Mouse (Mus musculus): ENCODE measurements around the gene Cd70. TPM values are rescaled to one million over a fixed set of nuclear protein-coding genes. Genes with fewer than 3 reads are reported as not detected.
"Not testable (repeated sequence)": the region's sequence is repeated elsewhere in the genome, so short reads cannot be mapped to it uniquely, and the experiment has no call there.

Cd70 gene
- total RNA-seq, 2 experiments from 2014 or later, result 0.48 TPM; not detected in 1

DNA sequence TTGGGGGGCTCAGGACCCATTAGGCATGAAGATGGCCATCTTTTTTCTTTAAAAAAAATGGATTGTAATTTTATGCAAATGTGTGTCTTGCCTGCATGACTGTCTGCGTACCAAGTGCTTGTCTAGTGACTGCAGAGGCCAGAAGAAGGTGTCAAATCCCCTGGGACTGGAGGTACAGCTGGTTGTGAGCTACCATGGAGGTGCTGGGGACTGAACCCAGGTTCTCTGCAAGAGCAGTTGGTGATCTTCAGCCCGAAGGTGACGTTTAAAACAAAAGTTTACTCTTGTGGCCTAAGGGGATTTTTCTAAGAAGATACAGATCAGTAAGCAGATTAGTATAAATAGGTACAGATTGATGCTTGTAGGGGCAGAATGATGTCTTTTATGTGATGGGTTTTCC lies 13.9 kb downstream of the Cd70 start:
- no peak for DNase-seq (ENCODE audit: low spot score in 2 of 2)

GRCm38 (mm10) chr17:57134693-57135092 lies 14.9 kb downstream of the Cd70 start:
- no peak for DNase-seq (ENCODE audit: low spot score in 2 of 2)

DNA sequence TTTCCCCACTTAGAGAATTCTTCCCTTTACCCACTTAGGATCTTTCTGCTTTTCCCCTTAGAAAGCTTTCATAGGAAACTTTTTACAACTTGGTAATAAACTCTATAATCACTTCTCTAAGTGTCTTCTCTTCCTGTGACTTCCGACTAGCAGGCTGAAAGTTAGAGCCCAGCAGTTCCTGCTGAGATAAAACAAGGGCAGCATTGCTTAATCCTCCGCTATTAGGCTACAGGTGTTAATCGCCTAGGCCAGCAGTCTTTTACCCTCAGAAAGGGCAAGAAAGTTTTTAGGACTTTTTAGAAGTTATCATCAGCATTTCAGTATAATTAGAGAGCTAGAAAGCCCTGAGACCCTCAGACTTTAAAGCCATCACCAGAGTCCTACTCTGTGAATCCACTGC lies 15.6 kb downstream of the Cd70 start:
- not testable (repeated sequence) for DNase-seq (ENCODE audit: low spot score in 2 of 2)

DNA sequence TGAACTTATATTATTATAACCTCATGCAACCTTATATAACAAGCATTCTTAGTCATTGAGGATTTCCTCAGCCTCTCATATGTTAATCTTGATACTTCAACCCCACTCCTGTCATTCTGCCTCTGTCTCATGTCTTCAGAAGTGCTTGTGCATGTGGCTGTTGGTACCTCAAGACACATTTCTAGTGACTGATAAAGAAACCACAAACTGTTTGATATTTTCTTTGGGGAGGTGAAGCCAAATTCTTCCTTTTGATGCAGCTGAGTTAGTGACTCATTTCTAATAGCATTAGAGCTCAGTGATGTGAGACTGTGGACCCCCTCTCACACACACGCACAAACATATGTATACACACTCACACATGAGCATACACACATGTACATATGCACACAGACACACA lies 17.8 kb downstream of the Cd70 start:
- no peak for DNase-seq (ENCODE audit: low spot score in 2 of 2)

DNA sequence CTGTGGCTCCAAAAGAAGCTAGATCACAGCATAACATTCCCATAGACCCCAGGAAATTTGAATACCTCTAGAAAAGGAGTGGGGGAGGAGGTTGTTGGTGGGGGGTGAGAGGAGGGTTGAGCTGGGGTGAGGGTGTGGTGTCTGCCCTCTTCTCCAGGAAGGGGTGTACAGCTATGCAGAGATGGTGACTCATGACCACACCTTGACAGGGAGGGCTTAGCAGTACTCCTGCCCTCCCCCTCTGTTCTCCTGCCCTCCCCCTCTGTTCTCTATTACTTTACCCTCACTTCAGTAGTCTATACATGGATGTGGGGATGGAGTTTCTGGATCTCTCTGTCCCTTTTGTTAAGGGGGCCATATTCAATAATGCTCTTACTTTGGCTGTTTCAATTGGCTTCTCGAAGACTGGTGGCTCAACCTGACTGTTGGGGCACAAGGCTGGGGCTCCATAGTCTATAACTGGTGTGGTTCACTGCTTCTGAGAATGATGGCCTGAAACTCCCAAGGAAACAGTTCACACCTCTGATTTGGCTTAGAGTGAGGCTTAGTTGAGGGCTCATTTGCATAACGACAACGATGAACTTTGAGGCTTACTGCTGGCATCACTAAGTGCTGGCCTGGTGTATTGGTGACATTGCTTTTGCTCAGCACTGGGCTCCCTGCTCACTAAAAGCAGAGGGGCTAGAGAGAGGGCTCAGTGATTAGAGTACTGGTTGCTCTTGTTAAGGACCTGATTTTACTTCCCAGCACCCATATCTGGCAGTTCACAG lies 23.5 kb downstream of the Cd70 start:
- no peak for DNase-seq (ENCODE audit: low spot score in 2 of 2)

DNA sequence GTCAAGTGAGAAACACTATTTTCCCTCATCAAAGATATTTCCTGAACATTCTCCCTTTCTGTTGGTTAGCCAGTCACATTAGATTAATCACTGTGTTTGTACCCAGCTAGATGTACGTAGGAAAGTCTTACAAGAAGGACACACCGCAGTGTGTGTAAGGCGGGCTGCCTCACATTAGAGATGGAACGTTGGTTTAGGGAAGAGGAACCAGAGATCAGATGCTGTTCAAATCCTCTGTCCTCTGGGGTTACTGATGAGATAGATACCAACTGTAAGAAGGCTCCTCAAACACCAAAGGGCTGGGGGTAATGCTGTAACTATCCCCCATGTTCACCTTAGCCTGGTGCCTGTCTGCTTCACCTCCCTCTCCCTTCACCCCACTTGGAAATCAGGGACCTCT lies 24.8 kb downstream of the Cd70 start:
- DNase-seq (ENCODE audit: low spot score in 2 of 2), result no peak

GRCm38 (mm10) chr17:57123192-57124118 lies 26.1 kb downstream of the Cd70 start:
- no peak for DNase-seq (ENCODE audit: low spot score in 2 of 2)

- DNase-seq (ENCODE audit: low spot score in 2 of 2), result no peak
Observed at GRCm38 (mm10) chr17:57121856-57122255, 27.7 kb downstream of the Cd70 start.

- no peak for DNase-seq (ENCODE audit: low spot score in 2 of 2)
Observed at GRCm38 (mm10) chr17:57118524-57119349, 30.8 kb downstream of the Cd70 start.

- DNase-seq (ENCODE audit: low spot score in 2 of 2), result no peak
Observed at GRCm38 (mm10) chr17:57116801-57117200, 32.8 kb downstream of the Cd70 start.

DNA sequence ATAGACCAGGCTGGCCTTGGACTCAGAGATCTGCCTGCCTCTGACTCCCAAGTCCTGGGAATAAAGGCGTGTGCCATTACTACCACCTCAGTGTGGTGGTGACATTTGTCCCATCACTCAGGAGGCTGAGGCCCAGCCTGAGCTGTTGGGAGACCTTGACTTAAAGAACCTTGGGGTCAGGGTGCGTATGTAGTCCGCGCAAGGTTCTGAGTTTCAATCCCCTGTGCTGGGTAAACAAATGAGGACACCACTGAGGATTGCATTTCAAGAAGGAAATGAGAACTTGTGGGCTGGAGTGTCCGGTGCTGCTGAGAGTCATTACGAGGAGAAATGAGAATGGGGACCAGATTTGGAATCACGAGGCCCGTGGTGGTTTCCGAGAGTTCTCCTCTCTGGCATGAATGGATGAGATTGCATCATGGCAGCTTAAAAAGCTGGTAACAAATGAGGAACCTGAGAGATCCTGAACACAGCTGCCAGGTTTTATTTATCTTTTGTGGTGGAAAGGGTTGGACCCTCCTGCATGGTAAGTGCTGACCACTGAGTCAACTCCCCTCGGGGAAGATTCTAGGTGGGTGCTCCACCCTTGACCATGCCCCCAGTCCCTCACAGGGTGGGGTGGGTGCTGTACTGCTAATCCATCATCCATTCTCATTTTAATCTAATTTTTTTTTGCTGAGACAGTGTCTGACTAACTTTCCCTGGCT lies 36.7 kb downstream of the Cd70 start:
- DNase-seq (ENCODE audit: low spot score in 2 of 2), result no peak

DNA sequence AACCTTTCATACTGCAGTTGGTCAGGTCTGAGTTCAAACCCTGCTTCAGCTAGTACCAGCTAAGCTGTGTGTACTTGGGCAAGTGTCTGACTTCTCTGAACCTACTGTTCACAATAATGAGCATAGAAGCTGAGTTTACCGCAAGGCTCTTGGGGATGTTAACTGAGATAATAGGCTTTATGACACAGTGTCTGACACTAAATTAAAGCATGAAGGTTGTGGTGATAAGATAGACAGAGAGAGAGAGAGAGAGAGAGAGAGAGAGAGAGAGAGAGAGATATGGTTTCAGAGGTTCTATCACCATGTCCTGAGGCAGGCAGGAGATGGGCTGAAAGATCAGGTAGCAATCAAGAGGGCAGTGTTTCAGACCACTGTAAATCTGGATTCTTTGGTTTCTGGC lies 39.6 kb downstream of the Cd70 start:
- no peak for DNase-seq (ENCODE audit: low spot score in 2 of 2)

DNA sequence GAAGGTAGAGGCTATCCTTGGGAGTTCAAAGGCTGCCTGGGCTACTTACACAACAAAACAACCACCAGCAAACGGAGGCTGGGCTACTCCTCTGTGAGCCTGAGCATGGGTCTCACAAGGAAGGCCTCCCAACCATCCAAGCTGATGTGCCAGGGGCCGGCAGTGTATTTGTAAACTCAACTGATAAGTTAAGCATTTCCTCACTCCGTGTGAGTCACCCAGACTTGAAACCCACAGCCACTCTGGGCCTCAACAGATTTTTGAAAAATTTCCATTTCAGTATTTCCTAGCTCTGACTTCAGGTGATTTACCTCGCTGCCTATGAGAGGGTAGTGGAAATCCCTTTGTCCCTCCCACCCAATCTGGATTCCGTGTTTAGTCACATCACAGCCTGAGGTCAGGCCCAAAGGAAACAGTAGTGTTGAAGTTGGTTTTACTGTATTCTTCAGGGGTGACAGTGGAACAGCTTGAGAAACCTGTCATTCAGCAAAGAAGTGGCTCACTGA lies 40.9 kb downstream of the Cd70 start:
- no peak for DNase-seq (ENCODE audit: low spot score in 2 of 2)

- no peak for DNase-seq (ENCODE audit: low spot score in 2 of 2)
Observed at GRCm38 (mm10) chr17:57108040-57108665, 41.4 kb downstream of the Cd70 start.

DNA sequence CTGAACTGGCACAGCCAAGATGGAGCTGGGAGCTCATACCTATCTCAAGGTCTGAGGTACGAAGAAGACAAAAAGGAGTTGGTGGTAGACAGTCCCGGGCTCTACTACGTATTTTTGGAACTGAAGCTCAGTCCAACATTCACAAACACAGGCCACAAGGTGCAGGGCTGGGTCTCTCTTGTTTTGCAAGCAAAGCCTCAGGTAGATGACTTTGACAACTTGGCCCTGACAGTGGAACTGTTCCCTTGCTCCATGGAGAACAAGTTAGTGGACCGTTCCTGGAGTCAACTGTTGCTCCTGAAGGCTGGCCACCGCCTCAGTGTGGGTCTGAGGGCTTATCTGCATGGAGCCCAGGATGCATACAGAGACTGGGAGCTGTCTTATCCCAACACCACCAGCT lies 42.5 kb downstream of the Cd70 start:
- no peak for DNase-seq (ENCODE audit: low spot score in 2 of 2)

- no peak for DNase-seq (ENCODE audit: low spot score in 2 of 2)
Observed at GRCm38 (mm10) chr17:57106035-57106368, 43.6 kb downstream of the Cd70 start.

DNA sequence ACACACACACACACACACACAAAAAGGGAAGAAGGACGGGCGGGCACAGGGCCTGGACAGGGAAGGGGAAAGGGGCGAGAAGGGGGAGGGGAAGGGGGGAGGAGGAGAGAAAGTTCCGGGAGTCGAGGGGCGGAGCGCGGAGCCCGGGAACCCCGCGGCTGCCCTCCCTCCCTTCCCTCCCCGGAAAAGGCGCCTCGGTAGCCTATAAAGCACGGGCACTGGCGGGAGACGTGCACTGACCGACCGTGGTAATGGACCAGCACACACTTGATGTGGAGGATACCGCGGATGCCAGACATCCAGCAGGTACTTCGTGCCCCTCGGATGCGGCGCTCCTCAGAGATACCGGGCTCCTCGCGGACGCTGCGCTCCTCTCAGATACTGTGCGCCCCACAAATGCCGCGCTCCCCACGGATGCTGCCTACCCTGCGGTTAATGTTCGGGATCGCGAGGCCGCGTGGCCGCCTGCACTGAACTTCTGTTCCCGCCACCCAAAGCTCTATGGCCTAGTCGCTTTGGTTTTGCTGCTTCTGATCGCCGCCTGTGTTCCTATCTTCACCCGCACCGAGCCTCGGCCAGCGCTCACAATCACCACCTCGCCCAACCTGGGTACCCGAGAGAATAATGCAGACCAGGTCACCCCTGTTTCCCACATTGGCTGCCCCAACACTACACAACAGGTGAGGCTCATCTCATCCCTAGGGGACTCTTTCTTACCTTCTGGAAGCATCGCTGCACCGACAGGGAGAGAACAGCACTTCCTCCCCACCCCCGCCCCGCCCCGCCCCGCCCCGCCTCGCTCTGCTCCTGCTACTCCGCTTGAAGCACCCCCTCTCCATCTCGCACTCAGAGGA lies 44.2 kb downstream of the Cd70 start, which contains the start of gene Tnfsf9:
Gene Tnfsf9 (plus strand): TSS at position 145 of the 854 bp plus-strand sequence.
- DNase-seq (ENCODE audit: low spot score in 2 of 2), result peak in 1 of 2 experiments; percentile 22

DNA sequence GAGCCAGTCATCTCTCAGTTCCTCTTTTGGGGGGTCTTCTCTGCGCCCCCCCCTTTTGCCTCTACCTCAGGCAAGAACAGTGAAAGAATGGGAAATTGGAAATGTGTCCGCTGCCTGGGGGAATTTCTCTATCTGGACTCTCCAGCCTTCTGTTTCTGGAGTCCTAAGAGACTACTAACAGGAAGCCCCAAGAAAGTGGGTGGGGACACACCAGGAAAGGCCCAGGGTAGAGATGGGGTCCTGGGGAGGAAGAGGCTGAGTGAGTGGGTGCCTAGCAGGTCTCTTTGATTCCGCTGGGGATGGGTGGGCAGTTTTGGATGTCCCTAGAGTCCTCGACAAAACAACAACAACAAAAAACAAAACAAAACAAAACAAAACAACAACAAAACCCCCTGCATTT lies 45.1 kb downstream of the Cd70 start:
- DNase-seq (ENCODE audit: low spot score in 2 of 2), result no peak

GRCm38 (mm10) chr17:57102276-57102675 lies 47.3 kb downstream of the Cd70 start:
- no peak for DNase-seq (ENCODE audit: low spot score in 2 of 2)
